Mouse (Mus musculus): ENCODE data around the gene Cwf19l1.

- no peak for TF ChIP-seq POLR2A (IDR thresholded peaks at IDR 0.05; ENCODE audit: borderline replicate concordance, extremely low read depth, low read depth, low read length)
- TF ChIP-seq CTCF (IDR thresholded peaks at IDR 0.05; ENCODE audit: insufficient read depth, low read length): no peak
Observed at GRCm38 (mm10) chr19:44180502-44180901, 44.8 kb upstream of the Cwf19l1 start.

Data from lung, adult 2 months (tissue).